Mouse (Mus musculus): ENCODE data around the gene 3110040M04Rik. TPM values are rescaled to one million over a fixed set of nuclear protein-coding genes. Genes with fewer than 3 reads are reported as not detected.
"Not testable (repeated sequence)": the region's sequence is repeated elsewhere in the genome, so short reads cannot be mapped to it uniquely, and the experiment has no call there.

Gene 3110040M04Rik
- total and polyA plus RNA-seq, 3 experiments, result not detected

- Histone ChIP-seq H3K36me3 (replicated peaks in 1 of 2; ENCODE audit: control insufficient read depth in 1 of 2, insufficient read depth in 1 of 2, low read length in 1 of 2) (no peaks in the 10 kb centered on the region), H3K4me1 (ENCODE audit: control insufficient read depth in 1 of 2, insufficient read depth in 2 of 2) (peaks cover 0 to 26% of the 10 kb centered on the region in 2 experiments; a peak in 3 of 4 replicates), H3K4me2 (ENCODE audit: insufficient read depth, low read depth, poor library complexity, severe bottlenecking) (no peak overlapping the region), H3K4me3 (replicated peaks in 1 of 3; ENCODE audit: low read depth in 2 of 3, low read length in 2 of 3, poor library complexity in 1 of 3) (no peak overlapping the region), H3K9ac (ENCODE audit: insufficient read depth, low read depth) (no peak overlapping the region), H3K9me3 (replicated peaks; ENCODE audit: low read length) (no peaks in the 10 kb centered on the region), H3K27ac (ENCODE audit: insufficient read depth, low read depth) (no peak overlapping the region), H3K79me2 (replicated peaks; ENCODE audit: control insufficient read depth, extremely low read depth, insufficient read depth, poor library complexity, severe bottlenecking) (no peaks in the 10 kb centered on the region), H3K27me3 (replicated peaks) (no peaks in the 10 kb centered on the region)
- dilution Hi-C loops (cut with MboI; ENCODE audit: extremely low pct_ligation_motif_present, extremely low pct_unique_long_range_greater_than_20kb, low sequenced_read_pairs), result no loop called here
- in situ Hi-C loops (cut with MboI; ENCODE audit: low pct_ligation_motif_present, low pct_unique_long_range_greater_than_20kb, low sequenced_read_pairs), result no loop called here
- DNase-seq (ENCODE audit: extremely low read depth), result no peak
- no peak for TF ChIP-seq KAT2A (IDR thresholded peaks at IDR 0.05; ENCODE audit: insufficient replicate concordance, low read length)
- no peak for TF ChIP-seq TBP (conservative IDR thresholded peaks at IDR 0.05; ENCODE audit: low read depth, low read length)
- TF ChIP-seq PAX5 (IDR thresholded peaks at IDR 0.05; ENCODE audit: low read length), result no peak
- TF ChIP-seq BHLHE40 (IDR thresholded peaks at IDR 0.05; ENCODE audit: low read depth, low read length), result no peak
- TF ChIP-seq GABPA (IDR thresholded peaks at IDR 0.05; ENCODE audit: insufficient replicate concordance, low read depth, low read length), result no peak
- TF ChIP-seq IRF4 (IDR thresholded peaks at IDR 0.05; ENCODE audit: low read depth, low read length), result no peak
- no peak for TF ChIP-seq MAFK (IDR thresholded peaks at IDR 0.05; ENCODE audit: insufficient replicate concordance, low read length)
- no peak for TF ChIP-seq RAD21 (IDR thresholded peaks at IDR 0.05; ENCODE audit: low read depth, low read length)
- TF ChIP-seq MAZ (IDR thresholded peaks at IDR 0.05; ENCODE audit: low read depth, low read length), result no peak
- TF ChIP-seq ETS1 (conservative IDR thresholded peaks at IDR 0.05; ENCODE audit: low read depth, low read length), result no peak
These were observed 25.3 kb upstream of the 3110040M04Rik start for GRCm38 (mm10) chr1:151178505-151179083.

- Histone ChIP-seq H3K4me3 (replicated peaks in 1 of 3; ENCODE audit: low read depth in 2 of 3, low read length in 2 of 3, poor library complexity in 1 of 3) (no peak overlapping the region), H3K36me3 (replicated peaks in 1 of 2; ENCODE audit: control insufficient read depth in 1 of 2, insufficient read depth in 1 of 2, low read length in 1 of 2) (no peaks in the 10 kb centered on the region), H3K9ac (ENCODE audit: insufficient read depth, low read depth) (no peak overlapping the region), H3K79me2 (replicated peaks; ENCODE audit: control insufficient read depth, extremely low read depth, insufficient read depth, poor library complexity, severe bottlenecking) (no peaks in the 10 kb centered on the region), H3K4me2 (ENCODE audit: insufficient read depth, low read depth, poor library complexity, severe bottlenecking) (no peak overlapping the region), H3K4me1 (ENCODE audit: control insufficient read depth in 1 of 2, insufficient read depth in 2 of 2) (peaks cover 0 to 26% of the 10 kb centered on the region in 2 experiments; a peak in 3 of 4 replicates), H3K9me3 (replicated peaks; ENCODE audit: low read length) (no peaks in the 10 kb centered on the region), H3K27me3 (replicated peaks) (no peaks in the 10 kb centered on the region), H3K27ac (ENCODE audit: insufficient read depth, low read depth) (no peak overlapping the region)
- DNase-seq (ENCODE audit: extremely low read depth), result no peak
- dilution Hi-C loops (cut with MboI; ENCODE audit: extremely low pct_ligation_motif_present, extremely low pct_unique_long_range_greater_than_20kb, low sequenced_read_pairs) (no loop called here), in situ Hi-C loops (cut with MboI; ENCODE audit: low pct_ligation_motif_present, low pct_unique_long_range_greater_than_20kb, low sequenced_read_pairs) (no loop called here)
- TF ChIP-seq UBTF (IDR thresholded peaks at IDR 0.05; ENCODE audit: low read depth, low read length), result no peak
- TF ChIP-seq TCF12 (IDR thresholded peaks at IDR 0.05; ENCODE audit: low read depth, low read length), result no peak
- TF ChIP-seq TBP (conservative IDR thresholded peaks at IDR 0.05; ENCODE audit: low read depth, low read length), result no peak
- no peak for TF ChIP-seq USF1 (IDR thresholded peaks at IDR 0.05; ENCODE audit: low read depth, low read length)
- no peak for TF ChIP-seq BHLHE40 (IDR thresholded peaks at IDR 0.05; ENCODE audit: low read depth, low read length)
- no peak for TF ChIP-seq CHD2 (IDR thresholded peaks at IDR 0.05; ENCODE audit: low read length)
- no peak for TF ChIP-seq ZKSCAN1 (IDR thresholded peaks at IDR 0.05; ENCODE audit: borderline replicate concordance, low read depth, low read length)
- TF ChIP-seq MYC (IDR thresholded peaks at IDR 0.05; ENCODE audit: low read depth, low read length), result no peak
- TF ChIP-seq ETS1 (conservative IDR thresholded peaks at IDR 0.05; ENCODE audit: low read depth, low read length), result no peak
- no peak for TF ChIP-seq USF2 (conservative IDR thresholded peaks at IDR 0.05; ENCODE audit: low read depth, low read length)
- TF ChIP-seq ZNF384 (IDR thresholded peaks at IDR 0.05; ENCODE audit: low read depth, low read length), result no peak
- TF ChIP-seq HCFC1 (IDR thresholded peaks at IDR 0.05; ENCODE audit: low read depth, low read length), result no peak
- no peak for TF ChIP-seq POLR2AphosphoS2 (IDR thresholded peaks at IDR 0.05; ENCODE audit: low read depth, low read length)
- TF ChIP-seq RCOR1 (conservative IDR thresholded peaks at IDR 0.05; ENCODE audit: low read depth, low read length), result no peak
- TF ChIP-seq SMC3 (IDR thresholded peaks at IDR 0.05; ENCODE audit: low read depth, low read length), result no peak
These were observed 23.8 kb upstream of the 3110040M04Rik start for GRCm38 (mm10) chr1:151180167-151180566.

- H3K4me2 ChIP-seq (ENCODE audit: insufficient read depth, low read depth, poor library complexity, severe bottlenecking); H3K4me3 ChIP-seq (replicated peaks in 1 of 3; ENCODE audit: low read depth in 2 of 3, low read length in 2 of 3, poor library complexity in 1 of 3); H3K36me3 ChIP-seq (replicated peaks in 1 of 2; ENCODE audit: control insufficient read depth in 1 of 2, insufficient read depth in 1 of 2, low read length in 1 of 2); H3K9me3 ChIP-seq (replicated peaks; ENCODE audit: low read length); H3K9ac ChIP-seq (ENCODE audit: insufficient read depth, low read depth); H3K79me2 ChIP-seq (replicated peaks; ENCODE audit: control insufficient read depth, extremely low read depth, insufficient read depth, poor library complexity, severe bottlenecking); in situ Hi-C loops (cut with MboI; ENCODE audit: low pct_ligation_motif_present, low pct_unique_long_range_greater_than_20kb, low sequenced_read_pairs); DNase-seq (ENCODE audit: extremely low read depth); dilution Hi-C loops (cut with MboI; ENCODE audit: extremely low pct_ligation_motif_present, extremely low pct_unique_long_range_greater_than_20kb, low sequenced_read_pairs); H3K27me3 ChIP-seq (replicated peaks); H3K27ac ChIP-seq (ENCODE audit: insufficient read depth, low read depth): not testable (repeated sequence)
- peaks cover 0 to 15% of the 10 kb centered on the region in 2 experiments; a peak in 2 of 4 replicates for H3K4me1 ChIP-seq (ENCODE audit: control insufficient read depth in 1 of 2, insufficient read depth in 2 of 2)
These were observed 21.7 kb upstream of the 3110040M04Rik start, which contains the start of gene Gm47985 for GRCm38 (mm10) chr1:151182266-151182665. TSS of gene Gm47985 (plus strand) at chr1:151182537.
